Mouse (Mus musculus): ENCODE results near the gene Cyp27b1. TPM values are rescaled to one million over a fixed set of nuclear protein-coding genes. Genes with fewer than 3 reads are reported as not detected.

The Cyp27b1 gene
- polyA plus RNA-seq, 1 experiment: 0.15 TPM

GRCm38 (mm10) chr10:127048608-127049394, 751 bp downstream of the Cyp27b1 start:
- Histone ChIP-seq H3K27me3 (replicated peaks) (peaks cover 59% of the 10 kb centered on the region), H3K36me3 (replicated peaks; ENCODE audit: low read length) (peaks cover 17% of the 10 kb centered on the region), H3K4me1 (peaks cover 48% of the 10 kb centered on the region), H3K9me3 (no peaks in the 10 kb centered on the region), H3K4me3 (replicated peaks) (peak overlapping the region; percentile 83)
- no peak for TF ChIP-seq GATA1 (IDR thresholded peaks at IDR 0.05; ENCODE audit: borderline replicate concordance, low read length)
- TF ChIP-seq FLI1 (IDR thresholded peaks at IDR 0.05; ENCODE audit: low read length): no peak

GRCm38 (mm10) chr10:127049395-127050118, 1.5 kb downstream of the Cyp27b1 start:
- no peak for TF ChIP-seq FLI1 (IDR thresholded peaks at IDR 0.05; ENCODE audit: low read length)
- no peak for TF ChIP-seq GATA1 (IDR thresholded peaks at IDR 0.05; ENCODE audit: borderline replicate concordance, low read length)
- H3K4me3 ChIP-seq (replicated peaks): peak overlapping the region; percentile 83
- H3K36me3 ChIP-seq (replicated peaks; ENCODE audit: low read length): peaks cover 14% of the 10 kb centered on the region
- H3K27me3 ChIP-seq (replicated peaks): peaks cover 66% of the 10 kb centered on the region
- no peaks in the 10 kb centered on the region for H3K9me3 ChIP-seq
- peaks cover 48% of the 10 kb centered on the region for H3K4me1 ChIP-seq

GRCm38 (mm10) chr10:127050119-127050474, 2.0 kb downstream of the Cyp27b1 start:
- H3K4me1 ChIP-seq: peaks cover 48% of the 10 kb centered on the region
- no peaks in the 10 kb centered on the region for H3K9me3 ChIP-seq
- H3K27me3 ChIP-seq (replicated peaks): peaks cover 71% of the 10 kb centered on the region
- H3K4me3 ChIP-seq (replicated peaks): peak overlapping the region; percentile 83
- TF ChIP-seq FLI1 (IDR thresholded peaks at IDR 0.05; ENCODE audit: low read length): no peak
- TF ChIP-seq GATA1 (IDR thresholded peaks at IDR 0.05; ENCODE audit: borderline replicate concordance, low read length): no peak
- H3K36me3 ChIP-seq (replicated peaks; ENCODE audit: low read length): peaks cover 8% of the 10 kb centered on the region

- H3K9me3 ChIP-seq: peaks cover 14% of the 10 kb centered on the region
- peaks cover 92% of the 10 kb centered on the region for H3K27me3 ChIP-seq (replicated peaks)
- H3K4me1 ChIP-seq: peaks cover 42% of the 10 kb centered on the region
Observed at GRCm38 (mm10) chr10:127054646-127055045, 6.6 kb downstream of the Cyp27b1 start.

GRCm38 (mm10) chr10:127055406-127055805, 7.4 kb downstream of the Cyp27b1 start:
- Histone ChIP-seq H3K9me3 (peaks cover 14% of the 10 kb centered on the region), H3K4me1 (peaks cover 38% of the 10 kb centered on the region), H3K36me3 (replicated peaks; ENCODE audit: low read length) (peaks cover 4% of the 10 kb centered on the region), H3K4me3 (replicated peaks) (no peak overlapping the region), H3K27me3 (replicated peaks) (peaks cover 91% of the 10 kb centered on the region)
- TF ChIP-seq GATA1 (IDR thresholded peaks at IDR 0.05; ENCODE audit: borderline replicate concordance, low read length): no peak
- TF ChIP-seq FLI1 (IDR thresholded peaks at IDR 0.05; ENCODE audit: low read length): no peak

More at GRCm38 (mm10) chr10:127054646-127055045, 6.6 kb downstream of the Cyp27b1 start:
- Histone ChIP-seq H3K36me3 (replicated peaks; ENCODE audit: low read length) (peaks cover 4% of the 10 kb centered on the region), H3K4me3 (replicated peaks) (no peak overlapping the region)
- TF ChIP-seq GATA1 (IDR thresholded peaks at IDR 0.05; ENCODE audit: borderline replicate concordance, low read length) (no peak), FLI1 (IDR thresholded peaks at IDR 0.05; ENCODE audit: low read length) (no peak)

- no peak for TF ChIP-seq GATA1 (IDR thresholded peaks at IDR 0.05; ENCODE audit: borderline replicate concordance, low read length)
- no peak for TF ChIP-seq FLI1 (IDR thresholded peaks at IDR 0.05; ENCODE audit: low read length)
- no peak overlapping the region for H3K4me3 ChIP-seq (replicated peaks)
Observed at GRCm38 (mm10) chr10:127056490-127056889, 8.4 kb downstream of the Cyp27b1 start.

GRCm38 (mm10) chr10:127058161-127058560, 10.1 kb downstream of the Cyp27b1 start:
- TF ChIP-seq FLI1 (IDR thresholded peaks at IDR 0.05; ENCODE audit: low read length): no peak
- TF ChIP-seq GATA1 (IDR thresholded peaks at IDR 0.05; ENCODE audit: borderline replicate concordance, low read length): no peak
- peak overlapping the region; percentile 30 for H3K4me3 ChIP-seq (replicated peaks)
- H3K4me1 ChIP-seq: peaks cover 33% of the 10 kb centered on the region
- H3K27me3 ChIP-seq (replicated peaks): peaks cover 81% of the 10 kb centered on the region
- peaks cover 14% of the 10 kb centered on the region for H3K9me3 ChIP-seq
- H3K36me3 ChIP-seq (replicated peaks; ENCODE audit: low read length): peaks cover 4% of the 10 kb centered on the region

More at GRCm38 (mm10) chr10:127056490-127056889, 8.4 kb downstream of the Cyp27b1 start:
- Histone ChIP-seq H3K4me1 (peaks cover 34% of the 10 kb centered on the region), H3K36me3 (replicated peaks; ENCODE audit: low read length) (peaks cover 4% of the 10 kb centered on the region), H3K9me3 (peaks cover 14% of the 10 kb centered on the region), H3K27me3 (replicated peaks) (peaks cover 91% of the 10 kb centered on the region)

- TF ChIP-seq GATA1 (IDR thresholded peaks at IDR 0.05; ENCODE audit: borderline replicate concordance, low read length) (no peak), FLI1 (IDR thresholded peaks at IDR 0.05; ENCODE audit: low read length) (no peak)
- Histone ChIP-seq H3K27me3 (replicated peaks) (peaks cover 78% of the 10 kb centered on the region), H3K4me3 (replicated peaks) (peak overlapping the region; percentile 93), H3K36me3 (replicated peaks; ENCODE audit: low read length) (peaks cover 4% of the 10 kb centered on the region), H3K9me3 (peaks cover 14% of the 10 kb centered on the region), H3K4me1 (peaks cover 36% of the 10 kb centered on the region)
Observed at GRCm38 (mm10) chr10:127058708-127059107, 10.7 kb downstream of the Cyp27b1 start.

GRCm38 (mm10) chr10:127059174-127059967, 11.3 kb downstream of the Cyp27b1 start:
- Histone ChIP-seq H3K4me1 (peaks cover 43% of the 10 kb centered on the region), H3K4me3 (replicated peaks) (peak overlapping the region; percentile 93), H3K9me3 (peaks cover 14% of the 10 kb centered on the region), H3K27me3 (replicated peaks) (peaks cover 72% of the 10 kb centered on the region), H3K36me3 (replicated peaks; ENCODE audit: low read length) (peaks cover 7% of the 10 kb centered on the region)
- TF ChIP-seq GATA1 (IDR thresholded peaks at IDR 0.05; ENCODE audit: borderline replicate concordance, low read length) (no peak), FLI1 (IDR thresholded peaks at IDR 0.05; ENCODE audit: low read length) (no peak)

Measured in megakaryocyte, embryonic 14.5 days (primary cell).